Mouse (Mus musculus): Measurements from ENCODE around the gene Zdhhc7. TPM values are rescaled to one million over a fixed set of nuclear protein-coding genes. Genes with fewer than 3 reads are reported as not detected.
A peak's percentile ranks its signal among the peaks of the same experiment; 100 is the strongest.

Gene Zdhhc7
- polyA plus RNA-seq, 1 experiment from 2014 or later = 32.1 TPM

GRCm38 (mm10) chr8:120042542-120043312 lies 58.6 kb downstream of the Zdhhc7 start:
- no peak for ATAC-seq (ENCODE audit: low FRiP score, low read depth)
- Histone ChIP-seq H3K4me1 (0 out of 2 replicates have a peak, but pooled peaks cover 7% of the 10 kb centered on the region), H3K4me2 (replicated peaks) (no peak overlapping the region), H3K36me3 (no peaks in the 10 kb centered on the region), H3K4me3 (no peak overlapping the region), H3K9me3 (no peaks in the 10 kb centered on the region), H3K27me3 (no peaks in the 10 kb centered on the region), H3K27ac (replicated peaks) (no peak overlapping the region), H3K9ac (replicated peaks) (no peak overlapping the region)
- 70% methylated on average over 10 of the region's 10 CpGs for WGBS

- Histone ChIP-seq H3K27me3 (no peaks in the 10 kb centered on the region), H3K4me3 (no peak overlapping the region), H3K4me1 (peaks cover 5% of the 10 kb centered on the region; the same call in 1 of the 2 replicates), H3K36me3 (no peaks in the 10 kb centered on the region), H3K9me3 (no peaks in the 10 kb centered on the region), H3K27ac (replicated peaks) (no peak overlapping the region), H3K9ac (replicated peaks) (no peak overlapping the region), H3K4me2 (replicated peaks) (no peak overlapping the region)
- ATAC-seq (ENCODE audit: low FRiP score, low read depth) = no peak
- 100% methylated on average over 1 of the region's 1 CpGs for WGBS
Measured at GRCm38 (mm10) chr8:120040861-120041260, 60.4 kb downstream of the Zdhhc7 start.

GRCm38 (mm10) chr8:120039313-120039919 lies 61.9 kb downstream of the Zdhhc7 start:
- Histone ChIP-seq H3K9me3 (no peaks in the 10 kb centered on the region), H3K27me3 (no peaks in the 10 kb centered on the region), H3K4me1 (peaks cover 9% of the 10 kb centered on the region; the same call in 1 of the 2 replicates), H3K4me2 (replicated peaks) (no peak overlapping the region), H3K36me3 (no peaks in the 10 kb centered on the region), H3K4me3 (no peak overlapping the region), H3K27ac (replicated peaks) (no peak overlapping the region), H3K9ac (replicated peaks) (no peak overlapping the region)
- no peak for ATAC-seq (ENCODE audit: low FRiP score, low read depth)
- 84% methylated on average over 11 of the region's 11 CpGs for WGBS

GRCm38 (mm10) chr8:120038741-120039140 lies 62.5 kb downstream of the Zdhhc7 start:
- ATAC-seq (ENCODE audit: low FRiP score, low read depth) = no peak
- H3K27me3 ChIP-seq = no peaks in the 10 kb centered on the region
- no peaks in the 10 kb centered on the region for H3K9me3 ChIP-seq
- H3K36me3 ChIP-seq = no peaks in the 10 kb centered on the region
- H3K4me3 ChIP-seq = no peak overlapping the region
- 85% methylated on average over 12 of the region's 12 CpGs for WGBS
- H3K27ac ChIP-seq (replicated peaks) = no peak overlapping the region
- no peak overlapping the region for H3K9ac ChIP-seq (replicated peaks)
- peaks cover 12% of the 10 kb centered on the region; the same call in 1 of the 2 replicates for H3K4me1 ChIP-seq
- no peak overlapping the region for H3K4me2 ChIP-seq (replicated peaks)

- no peak for ATAC-seq (ENCODE audit: low FRiP score, low read depth)
- Histone ChIP-seq H3K27me3 (no peaks in the 10 kb centered on the region), H3K36me3 (no peaks in the 10 kb centered on the region), H3K4me1 (peaks cover 12% of the 10 kb centered on the region; the same call in 1 of the 2 replicates), H3K4me3 (no peak overlapping the region), H3K4me2 (replicated peaks) (no peak overlapping the region), H3K9ac (replicated peaks) (no peak overlapping the region), H3K9me3 (no peaks in the 10 kb centered on the region), H3K27ac (replicated peaks) (no peak overlapping the region)
- whole genome bisulfite sequencing = 91% methylated on average over 8 of the region's 8 CpGs
Measured at GRCm38 (mm10) chr8:120037611-120038010, 63.7 kb downstream of the Zdhhc7 start.

GRCm38 (mm10) chr8:120037199-120037598 lies 64.1 kb downstream of the Zdhhc7 start:
- WGBS = 91% methylated on average over 15 of the region's 15 CpGs
- H3K27ac ChIP-seq (replicated peaks) = no peak overlapping the region

GRCm38 (mm10) chr8:120036578-120036977 lies 64.7 kb downstream of the Zdhhc7 start:
- H3K4me1 ChIP-seq = peaks cover 12% of the 10 kb centered on the region; the same call in 1 of the 2 replicates

More at GRCm38 (mm10) chr8:120037199-120037598, 64.1 kb downstream of the Zdhhc7 start:
- Histone ChIP-seq H3K36me3 (no peaks in the 10 kb centered on the region), H3K27me3 (no peaks in the 10 kb centered on the region), H3K9ac (replicated peaks) (no peak overlapping the region), H3K4me3 (no peak overlapping the region), H3K4me1 (peaks cover 12% of the 10 kb centered on the region; the same call in 1 of the 2 replicates), H3K9me3 (no peaks in the 10 kb centered on the region), H3K4me2 (replicated peaks) (no peak overlapping the region)
- ATAC-seq (ENCODE audit: low FRiP score, low read depth) = no peak

GRCm38 (mm10) chr8:120036111-120036510 lies 65.2 kb downstream of the Zdhhc7 start:
- H3K4me1 ChIP-seq = peaks cover 12% of the 10 kb centered on the region; the same call in 1 of the 2 replicates
- no peak overlapping the region for H3K9ac ChIP-seq (replicated peaks)
- 14% methylated on average over 9 of the region's 9 CpGs for WGBS
- H3K27ac ChIP-seq (replicated peaks) = no peak overlapping the region
- ATAC-seq (ENCODE audit: low FRiP score, low read depth) = no peak
- no peaks in the 10 kb centered on the region for H3K36me3 ChIP-seq
- H3K4me3 ChIP-seq = no peak overlapping the region
- no peak overlapping the region for H3K4me2 ChIP-seq (replicated peaks)
- H3K27me3 ChIP-seq = no peaks in the 10 kb centered on the region
- no peaks in the 10 kb centered on the region for H3K9me3 ChIP-seq

More at GRCm38 (mm10) chr8:120036578-120036977, 64.7 kb downstream of the Zdhhc7 start:
- WGBS = 83% methylated on average over 4 of the region's 4 CpGs
- ATAC-seq (ENCODE audit: low FRiP score, low read depth) = no peak
- H3K4me3 ChIP-seq = no peak overlapping the region
- H3K9ac ChIP-seq (replicated peaks) = no peak overlapping the region
- H3K9me3 ChIP-seq = no peaks in the 10 kb centered on the region
- no peaks in the 10 kb centered on the region for H3K27me3 ChIP-seq
- no peaks in the 10 kb centered on the region for H3K36me3 ChIP-seq
- no peak overlapping the region for H3K27ac ChIP-seq (replicated peaks)
- H3K4me2 ChIP-seq (replicated peaks) = no peak overlapping the region

- Histone ChIP-seq H3K9ac (replicated peaks) (no peak overlapping the region), H3K9me3 (no peaks in the 10 kb centered on the region), H3K36me3 (no peaks in the 10 kb centered on the region), H3K4me1 (peaks cover 12% of the 10 kb centered on the region; the same call in 1 of the 2 replicates), H3K4me3 (no peak overlapping the region), H3K27ac (replicated peaks) (peak overlapping the region; percentile 39; the same call in 1 of the 2 replicates), H3K4me2 (replicated peaks) (no peak overlapping the region), H3K27me3 (no peaks in the 10 kb centered on the region)
- 27% methylated on average over 6 of the region's 6 CpGs for WGBS
- no peak for ATAC-seq (ENCODE audit: low FRiP score, low read depth)
Measured at GRCm38 (mm10) chr8:120034471-120034870, 66.8 kb downstream of the Zdhhc7 start.

- no peak overlapping the region for H3K9ac ChIP-seq (replicated peaks)
- H3K4me2 ChIP-seq (replicated peaks) = no peak overlapping the region
- H3K36me3 ChIP-seq = no peaks in the 10 kb centered on the region
- 93% methylated on average over 5 of the region's 5 CpGs for WGBS
- H3K4me3 ChIP-seq = no peak overlapping the region
- H3K27ac ChIP-seq (replicated peaks) = no peak overlapping the region
- H3K27me3 ChIP-seq = no peaks in the 10 kb centered on the region
- H3K4me1 ChIP-seq = peaks cover 12% of the 10 kb centered on the region; the same call in 1 of the 2 replicates
- H3K9me3 ChIP-seq = no peaks in the 10 kb centered on the region
- ATAC-seq (ENCODE audit: low FRiP score, low read depth) = no peak
Measured at GRCm38 (mm10) chr8:120032549-120033208, 68.6 kb downstream of the Zdhhc7 start.
